Mouse (Mus musculus): ENCODE results near the gene Gpatch2.

Gpatch2 gene

DNA sequence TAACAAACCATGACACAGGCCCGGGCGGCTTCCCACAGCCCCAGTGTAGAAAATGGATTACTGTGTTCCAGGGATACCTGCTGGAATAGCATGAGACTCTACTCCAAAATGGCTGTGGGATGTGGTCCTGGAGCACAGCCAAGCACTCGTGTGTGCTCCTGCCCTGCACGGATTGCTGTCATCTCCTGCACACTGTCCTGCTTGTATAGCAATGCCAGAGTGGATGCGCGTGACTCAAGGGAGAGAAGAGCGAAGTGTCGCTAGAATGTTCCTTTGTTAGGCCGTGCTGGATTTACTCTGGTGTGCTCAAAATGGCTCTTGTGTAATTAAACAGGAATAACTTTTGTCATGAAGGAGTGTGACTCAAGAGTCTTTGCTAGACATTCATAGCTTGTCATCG lies 87.9 kb downstream of the Gpatch2 start:
- no peak for DNase-seq (ENCODE audit: low spot score)

DNA sequence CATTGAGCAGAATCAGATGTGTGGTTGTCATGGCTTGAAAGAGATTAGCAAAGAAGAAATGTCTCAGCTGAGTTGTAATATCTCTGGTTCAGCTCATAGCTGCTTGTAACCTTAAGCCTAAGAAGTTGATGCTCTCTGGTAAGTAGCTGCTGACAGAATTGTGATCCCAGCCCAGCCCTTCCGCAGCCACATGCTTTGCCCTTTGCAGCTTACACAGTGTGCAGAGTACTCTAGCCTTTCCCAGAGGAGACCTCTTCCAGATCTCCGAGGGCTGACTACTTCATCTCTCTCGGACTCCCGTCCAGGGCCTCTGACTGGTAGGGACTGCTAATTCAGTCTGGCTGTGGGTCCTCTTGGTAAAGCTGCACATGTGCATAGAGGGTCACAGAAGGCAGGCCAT lies 92.0 kb downstream of the Gpatch2 start:
- DNase-seq (ENCODE audit: low spot score), result no peak

DNA sequence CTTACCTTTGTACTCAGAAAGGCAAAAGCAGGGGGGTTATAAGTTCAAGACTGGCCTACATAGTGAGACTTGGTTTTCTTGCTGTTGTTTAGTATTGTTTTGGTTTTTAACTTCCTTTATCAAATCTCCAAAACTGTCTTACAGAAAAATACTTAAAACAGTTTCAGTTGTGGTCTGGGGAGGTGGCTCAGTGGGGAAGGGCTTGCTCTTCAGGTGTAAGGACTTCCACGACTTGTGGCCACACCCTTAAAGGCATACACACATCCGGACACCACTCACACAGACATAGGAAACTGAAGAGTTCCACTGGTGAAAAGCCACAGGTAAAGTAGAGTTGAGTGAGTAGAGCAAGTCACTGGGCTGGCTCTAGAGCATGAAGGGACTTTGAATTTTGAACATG lies 93.2 kb downstream of the Gpatch2 start:
- no peak for DNase-seq (ENCODE audit: low spot score)

DNA sequence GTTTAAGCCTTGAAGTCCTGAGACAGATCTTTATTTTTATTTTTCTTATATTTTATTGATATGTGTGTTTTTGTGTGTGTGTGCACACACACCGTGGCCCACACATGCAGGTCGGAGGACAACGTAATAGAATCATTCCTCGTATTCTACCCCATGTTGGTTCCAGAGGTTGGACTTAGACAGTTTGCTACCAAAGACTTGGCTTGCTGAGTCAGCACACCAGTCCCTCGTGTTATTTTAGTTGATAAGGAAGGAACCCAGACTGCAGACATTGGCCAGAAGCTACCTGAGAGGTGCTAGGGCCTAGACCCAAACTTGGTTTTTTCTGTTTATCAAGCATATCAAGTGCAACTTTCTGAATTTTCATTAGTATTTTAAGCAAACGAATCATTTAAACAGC lies 95.8 kb downstream of the Gpatch2 start:
- DNase-seq (ENCODE audit: low spot score), result no peak

DNA sequence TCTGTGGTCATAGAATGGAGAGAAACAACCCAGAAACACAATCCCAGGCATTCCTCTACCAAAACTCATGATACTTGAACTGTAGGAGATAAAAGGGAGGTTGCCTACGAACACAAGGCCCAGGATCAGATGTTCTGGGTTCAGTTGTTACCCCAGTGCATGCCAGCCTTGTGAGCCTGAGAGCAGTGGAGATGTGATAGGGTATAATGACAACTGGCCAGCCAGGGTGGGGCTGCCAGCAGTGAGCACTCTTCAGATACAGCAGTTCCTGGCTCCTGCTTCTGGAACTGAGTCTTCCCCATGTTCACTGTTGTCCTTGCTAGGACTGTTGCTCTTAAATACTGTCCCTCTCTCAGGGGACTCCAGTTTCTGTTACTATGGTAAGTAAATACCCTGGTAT lies 98.0 kb downstream of the Gpatch2 start:
- DNase-seq (ENCODE audit: low spot score), result no peak

DNA sequence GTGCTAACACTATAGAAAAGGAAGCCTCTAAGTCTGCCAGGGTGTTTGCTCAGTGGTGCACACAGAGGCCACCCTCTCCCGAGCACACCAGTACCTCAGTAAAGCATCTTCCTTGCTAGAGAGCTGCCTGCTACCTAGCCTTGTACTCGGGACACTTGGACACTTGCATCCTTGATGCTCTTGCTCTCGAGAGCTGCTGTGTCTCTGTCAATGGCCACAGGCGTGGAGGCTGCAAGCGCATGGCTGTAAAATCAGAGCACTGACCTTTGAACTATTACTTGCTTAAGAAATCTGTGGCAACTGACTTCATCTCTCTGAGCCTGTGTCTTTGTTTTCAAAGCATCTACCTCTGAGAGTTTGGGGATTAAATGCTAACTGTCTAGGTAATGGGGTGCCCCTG lies 98.5 kb downstream of the Gpatch2 start:
- no peak for DNase-seq (ENCODE audit: low spot score)

DNA sequence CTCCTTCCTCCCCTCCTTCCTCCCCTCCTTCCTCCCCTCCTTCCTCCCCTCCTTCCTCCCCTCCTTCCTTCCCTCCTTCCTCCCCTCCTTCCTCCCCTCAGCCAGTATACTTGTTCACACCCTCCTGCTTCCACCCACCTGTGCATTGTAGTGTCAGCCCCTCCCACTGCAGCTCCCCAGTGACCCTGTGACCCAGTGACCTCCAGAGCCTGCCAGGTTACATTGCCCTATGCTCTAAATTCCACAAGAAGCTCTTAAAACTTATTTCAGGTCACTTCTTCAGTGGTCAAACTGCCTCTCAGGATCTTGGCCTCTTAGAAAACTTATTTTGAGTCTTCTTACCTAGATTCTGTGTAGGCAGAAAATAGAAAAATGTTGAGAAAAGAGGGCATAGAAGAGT lies 99.2 kb downstream of the Gpatch2 start:
- no peak for DNase-seq (ENCODE audit: low spot score)

DNA sequence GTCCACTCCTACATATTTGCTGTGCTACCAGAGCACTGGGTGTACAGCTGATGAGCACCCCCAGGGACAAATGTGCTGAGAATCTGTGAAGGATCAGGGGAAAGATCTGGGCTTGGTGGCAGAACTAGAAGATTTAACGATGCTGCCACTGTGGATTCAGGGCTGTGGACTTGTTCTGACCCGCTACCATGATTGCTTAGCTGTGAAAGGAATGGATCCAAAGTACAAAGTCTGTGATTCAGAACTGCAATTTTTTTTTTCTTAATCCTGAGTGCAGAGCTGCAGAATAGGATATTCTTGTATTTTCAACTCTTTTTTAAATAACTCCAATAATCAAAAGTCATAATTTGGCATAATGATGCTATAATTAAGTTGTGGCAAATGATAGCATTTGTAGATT lies 100.5 kb downstream of the Gpatch2 start:
- DNase-seq (ENCODE audit: low spot score), result no peak

DNA sequence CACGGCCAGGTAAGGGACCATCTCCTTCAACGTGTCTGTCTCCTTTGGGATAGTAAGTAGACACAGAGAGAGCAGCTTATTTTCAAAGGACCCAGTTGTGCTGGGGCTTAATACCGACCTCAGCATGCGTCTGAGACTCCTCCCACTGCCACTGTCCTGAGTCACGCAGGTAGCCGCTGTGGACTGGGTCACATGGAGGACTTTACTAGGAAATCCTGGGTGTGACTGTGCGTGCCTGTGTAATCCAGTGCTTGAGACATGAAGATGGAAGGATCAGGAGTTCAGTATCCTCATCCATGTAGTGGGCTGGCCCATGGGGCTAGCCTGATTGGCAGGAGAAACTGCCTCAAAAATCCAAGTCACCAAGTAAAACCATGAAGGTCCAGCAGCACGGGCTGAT lies 101.2 kb downstream of the Gpatch2 start:
- no peak for DNase-seq (ENCODE audit: low spot score)

DNA sequence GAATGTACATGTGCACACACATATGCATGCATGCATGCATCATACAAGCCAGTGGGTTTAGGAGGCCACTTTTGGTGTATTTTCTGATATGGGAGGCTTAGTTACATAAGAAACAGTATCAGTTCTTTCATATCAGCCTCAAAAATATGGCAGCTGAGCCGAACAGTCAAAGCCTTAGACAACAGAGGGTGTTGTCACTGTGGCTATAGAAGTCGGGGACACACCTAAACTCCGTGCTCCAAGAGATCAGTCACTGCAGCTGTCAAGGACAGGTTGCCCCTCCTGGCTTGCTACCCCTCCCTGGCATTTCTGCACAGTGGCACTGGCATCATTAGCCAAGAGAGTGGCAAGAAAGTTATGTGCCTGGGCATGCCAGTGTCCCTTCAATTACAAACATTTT lies 106.5 kb downstream of the Gpatch2 start:
- DNase-seq (ENCODE audit: low spot score), result no peak

DNA sequence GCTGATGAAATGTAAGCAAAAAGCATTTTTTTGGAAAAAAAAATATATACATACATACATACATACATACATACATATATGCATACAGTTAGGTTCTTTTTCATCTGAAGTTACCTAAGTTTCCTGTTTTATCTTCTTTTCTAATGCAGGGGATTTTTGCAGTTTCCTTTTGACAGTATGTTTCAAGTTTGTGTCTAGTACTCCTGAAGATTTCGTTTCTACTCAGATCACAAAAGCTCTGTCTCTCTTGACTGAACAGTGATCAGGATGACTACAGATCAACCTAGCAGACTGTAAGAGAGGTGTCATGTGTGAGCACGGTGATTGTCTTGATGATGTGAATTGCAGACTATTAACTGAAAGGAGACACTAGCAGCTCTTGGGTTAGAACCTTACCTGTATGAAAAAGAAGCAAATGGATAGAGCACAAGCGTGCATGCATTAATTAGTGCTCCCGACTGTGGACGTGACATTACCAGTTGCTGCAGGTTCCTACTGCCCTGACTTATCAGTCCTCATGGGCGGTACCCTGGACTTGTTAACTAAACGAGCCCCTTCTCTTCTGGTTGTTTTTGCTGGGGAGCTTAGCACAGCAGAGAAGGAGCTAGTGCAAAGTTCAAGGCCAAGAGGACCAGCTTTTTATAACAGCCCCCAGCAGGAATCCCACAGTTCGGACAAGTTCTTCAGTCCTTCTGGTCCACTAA lies 107.3 kb downstream of the Gpatch2 start:
- no peak for DNase-seq (ENCODE audit: low spot score)

DNA sequence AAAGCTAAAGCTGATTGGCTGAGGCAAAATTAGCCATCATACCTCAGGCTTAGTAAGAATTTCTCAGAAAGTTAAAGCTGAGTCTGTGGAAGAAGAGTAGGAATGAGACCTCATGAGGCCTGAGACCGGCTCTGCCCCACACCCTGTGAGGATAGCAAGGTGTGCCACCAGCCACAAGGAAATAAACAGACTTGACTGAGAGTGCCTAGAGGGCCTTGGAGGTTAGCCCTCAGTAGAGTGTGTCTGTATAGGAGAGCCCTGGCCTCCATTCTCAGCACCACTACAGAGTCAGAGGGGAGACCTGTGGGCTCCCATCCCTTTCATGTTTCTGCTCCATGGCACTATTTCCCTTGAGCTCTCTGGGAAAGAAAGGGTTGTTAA lies 107.9 kb downstream of the Gpatch2 start:
- DNase-seq (ENCODE audit: low spot score), result no peak

DNA sequence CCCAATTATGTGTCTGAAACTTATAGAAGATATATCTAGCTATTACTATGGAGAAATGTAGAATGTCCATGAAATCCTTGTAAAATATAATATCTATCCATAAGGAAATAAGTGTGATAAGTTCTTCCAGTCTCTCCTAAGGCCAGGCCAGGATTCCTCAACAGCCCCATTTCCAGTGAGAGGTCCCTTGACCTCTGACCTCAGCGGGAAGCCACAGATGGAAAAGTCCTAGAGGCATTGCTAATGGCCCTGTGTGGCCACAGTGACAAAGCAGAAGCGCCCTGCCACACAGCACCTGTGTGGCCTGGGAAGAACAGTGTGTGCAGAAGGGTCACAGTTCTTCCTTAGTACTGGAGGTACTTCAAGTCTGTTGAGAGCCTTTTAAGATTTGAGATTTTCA lies 127.2 kb downstream of the Gpatch2 start:
- DNase-seq (ENCODE audit: low spot score), result no peak

DNA sequence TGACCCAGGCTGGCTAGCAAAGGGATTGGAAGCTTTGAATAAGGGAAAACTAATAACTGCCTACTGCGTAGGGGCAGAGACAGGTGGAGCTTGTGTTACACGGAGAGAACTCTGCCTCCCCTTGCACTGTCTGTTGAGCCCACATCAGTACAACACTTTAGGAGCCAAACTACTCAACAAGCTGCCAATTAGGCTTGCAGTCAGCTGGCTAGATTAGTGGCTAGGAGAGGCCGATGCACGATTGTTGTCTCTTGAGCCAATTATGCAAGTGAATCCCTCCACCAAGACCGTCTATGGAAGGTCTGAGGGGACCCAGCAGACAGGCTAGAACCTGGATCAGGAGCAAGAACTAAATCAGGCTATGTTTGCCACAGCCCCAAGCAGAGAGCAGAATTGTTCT lies 129.8 kb downstream of the Gpatch2 start:
- no peak for DNase-seq (ENCODE audit: low spot score)

DNA sequence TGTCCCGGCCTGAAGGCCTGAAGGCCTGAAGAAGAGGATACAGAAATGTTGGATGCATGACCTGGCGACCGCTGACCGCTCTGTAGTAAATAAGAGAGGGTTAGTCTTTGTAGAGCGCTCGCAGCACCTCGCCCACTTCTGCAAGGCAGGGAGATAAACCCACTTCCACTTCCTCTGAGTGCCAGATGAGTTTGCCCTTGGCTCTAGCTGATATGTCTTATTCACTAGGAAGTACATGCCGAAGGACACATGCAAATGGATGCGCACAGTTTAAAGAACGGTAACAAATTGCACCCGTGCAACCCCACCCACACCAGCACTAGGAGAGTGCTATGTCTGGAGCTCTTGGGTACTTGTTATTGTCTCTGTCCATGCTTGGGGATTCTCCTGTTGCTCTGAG lies 131.6 kb downstream of the Gpatch2 start:
- DNase-seq (ENCODE audit: low spot score), result no peak

DNA sequence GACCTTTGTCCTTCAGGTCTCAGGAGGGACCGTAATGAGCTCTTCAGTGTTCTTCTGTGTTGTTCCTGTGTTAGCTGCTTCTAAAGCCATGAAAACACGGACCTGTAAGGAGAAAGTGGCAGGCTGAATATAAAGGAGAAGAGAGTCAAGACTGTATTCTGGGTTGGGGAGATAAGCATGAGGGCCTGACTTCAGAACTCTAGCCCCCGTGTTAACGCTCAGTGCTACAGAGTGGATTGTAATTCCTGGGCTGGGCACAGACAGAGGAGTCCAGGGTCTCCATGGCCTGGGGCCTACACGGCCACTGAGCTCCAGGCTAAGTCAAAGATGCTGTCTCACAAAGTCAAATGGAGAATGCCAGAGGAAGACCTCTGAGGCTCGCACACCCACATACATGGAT lies 132.3 kb downstream of the Gpatch2 start:
- DNase-seq (ENCODE audit: low spot score), result no peak

DNA sequence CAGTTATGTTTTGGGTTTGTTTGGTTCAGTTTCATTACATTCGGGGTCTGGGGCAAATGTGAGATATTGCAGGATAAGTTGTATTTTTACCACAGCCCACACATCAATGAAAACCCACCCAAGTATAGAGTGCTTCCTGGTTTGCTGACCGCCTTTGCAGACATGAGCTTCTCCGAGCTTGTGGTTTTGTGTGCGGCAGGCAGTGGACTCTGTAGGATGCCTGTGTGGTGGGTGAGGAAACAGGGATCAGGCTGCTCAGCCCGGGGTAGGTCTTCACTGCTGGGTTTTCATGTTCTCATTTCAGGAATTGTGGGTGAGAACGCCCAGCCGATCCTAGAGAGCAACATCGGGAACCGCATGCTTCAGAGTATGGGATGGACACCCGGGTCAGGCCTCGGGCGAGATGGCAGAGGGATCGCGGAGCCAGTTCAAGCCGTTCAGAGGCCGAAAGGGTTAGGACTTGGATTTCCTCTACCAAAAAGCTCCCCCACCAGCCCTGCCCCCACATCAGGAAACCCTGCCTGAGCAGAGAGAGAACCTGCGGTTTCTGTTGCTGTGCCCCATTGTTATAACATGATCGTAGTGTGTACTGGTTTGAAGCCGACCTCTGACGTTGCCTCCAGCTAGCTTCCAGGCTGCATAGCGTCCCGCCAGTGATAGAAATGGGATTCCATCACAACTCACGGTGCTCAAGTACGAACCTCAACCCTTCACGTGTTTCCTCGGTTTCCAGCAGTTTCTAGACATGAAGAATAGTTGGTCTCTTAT lies 132.9 kb downstream of the Gpatch2 start:
- no peak for DNase-seq (ENCODE audit: low spot score)

DNA sequence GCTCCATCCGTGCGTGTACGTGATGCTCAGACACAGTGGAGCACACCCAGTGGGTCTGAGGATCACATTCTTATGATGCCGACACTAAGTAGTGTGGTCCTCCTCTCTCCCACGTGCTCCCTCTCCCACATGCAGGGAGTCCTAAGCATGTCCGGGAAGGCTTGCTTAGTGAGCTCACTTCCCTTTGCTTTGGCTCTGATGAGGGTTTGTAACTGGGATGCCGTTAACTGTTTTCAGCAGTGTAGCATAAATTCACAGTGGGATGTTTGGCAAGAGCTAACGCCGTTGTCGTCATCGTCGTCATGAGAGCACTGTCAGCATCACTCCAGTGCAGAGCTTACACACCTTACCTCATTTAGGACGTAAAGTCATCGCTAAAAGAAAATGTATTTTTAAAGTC lies 133.6 kb downstream of the Gpatch2 start:
- no peak for DNase-seq (ENCODE audit: low spot score)

DNA sequence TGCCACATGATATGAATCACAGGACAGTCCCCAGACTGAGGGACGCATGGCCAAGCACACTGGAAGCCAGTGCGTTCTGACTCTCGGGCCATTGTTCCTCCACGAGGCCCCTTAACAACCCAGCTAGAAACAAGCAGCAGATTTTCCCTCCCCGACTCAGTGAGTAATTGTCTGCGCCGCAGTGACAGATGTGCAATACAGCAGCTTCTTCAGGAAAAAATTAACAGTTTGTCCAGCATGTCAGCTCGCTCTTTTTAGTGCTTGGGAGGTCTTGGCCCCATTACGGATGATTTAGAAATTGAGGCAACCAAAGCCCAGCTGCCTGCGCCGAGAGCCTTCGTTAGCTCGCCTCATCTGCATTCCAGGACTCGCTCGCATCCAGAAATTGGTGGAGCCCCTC lies 140.9 kb downstream of the Gpatch2 start:
- no peak for DNase-seq (ENCODE audit: low spot score)

DNA sequence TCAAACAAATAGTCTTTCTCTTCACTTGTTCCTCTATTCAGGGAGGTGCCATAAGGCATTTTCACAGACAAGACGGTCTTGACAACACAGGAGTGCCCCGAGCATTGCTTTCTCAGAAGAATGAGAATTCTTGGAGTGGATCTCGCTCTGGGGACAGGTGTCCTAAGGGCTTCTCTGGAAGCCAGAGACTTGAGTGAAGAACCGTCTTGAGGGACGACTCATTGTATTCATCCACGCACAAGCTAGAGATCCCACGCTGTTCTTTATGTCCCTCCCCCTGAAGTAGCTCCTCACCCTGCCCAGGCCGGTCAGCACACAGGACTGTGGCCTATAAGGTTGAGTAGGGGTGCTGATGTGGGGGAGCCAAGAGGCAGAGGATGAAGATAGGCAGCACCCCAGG lies 141.6 kb downstream of the Gpatch2 start:
- no peak for DNase-seq (ENCODE audit: low spot score)

DNA sequence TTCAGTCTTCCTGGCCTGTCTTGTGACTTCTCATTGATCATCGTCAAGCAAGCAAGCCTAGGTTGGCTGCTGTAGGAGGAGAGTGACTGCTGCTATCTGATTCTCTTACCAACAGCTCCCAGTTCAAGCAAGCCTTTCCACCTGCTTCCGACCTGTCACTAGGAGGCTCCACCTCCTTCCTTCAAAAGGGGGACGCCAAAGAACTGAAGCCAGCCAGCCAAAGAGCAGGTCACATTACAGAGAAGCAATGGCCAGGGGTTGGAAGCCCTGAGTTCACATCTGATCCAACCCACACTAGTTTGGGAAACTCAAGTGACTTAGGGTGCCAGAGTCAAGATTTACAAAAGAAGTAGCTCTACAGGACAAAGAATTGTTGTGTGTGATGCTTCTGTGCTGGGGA lies 144.9 kb downstream of the Gpatch2 start:
- DNase-seq (ENCODE audit: low spot score), result no peak

DNA sequence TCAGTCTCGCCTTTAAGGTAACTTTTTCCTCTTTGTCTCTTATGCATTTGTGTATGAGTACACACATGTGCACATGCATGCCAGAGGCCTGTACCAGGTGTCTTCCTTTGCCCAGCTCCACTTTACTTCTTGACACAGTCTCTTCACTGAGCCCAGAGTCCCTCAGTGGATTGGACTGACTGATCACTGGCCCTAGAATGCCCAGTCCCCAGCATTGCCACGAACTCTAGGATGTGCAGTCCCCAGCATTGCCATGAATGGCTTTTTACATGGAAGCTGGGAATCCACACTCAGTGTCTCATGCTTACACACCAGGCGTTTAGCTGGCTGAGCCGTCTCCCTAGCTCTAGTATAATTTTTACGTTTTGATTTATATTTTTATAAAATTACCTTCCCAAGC lies 147.2 kb downstream of the Gpatch2 start:
- DNase-seq (ENCODE audit: low spot score), result no peak

DNA sequence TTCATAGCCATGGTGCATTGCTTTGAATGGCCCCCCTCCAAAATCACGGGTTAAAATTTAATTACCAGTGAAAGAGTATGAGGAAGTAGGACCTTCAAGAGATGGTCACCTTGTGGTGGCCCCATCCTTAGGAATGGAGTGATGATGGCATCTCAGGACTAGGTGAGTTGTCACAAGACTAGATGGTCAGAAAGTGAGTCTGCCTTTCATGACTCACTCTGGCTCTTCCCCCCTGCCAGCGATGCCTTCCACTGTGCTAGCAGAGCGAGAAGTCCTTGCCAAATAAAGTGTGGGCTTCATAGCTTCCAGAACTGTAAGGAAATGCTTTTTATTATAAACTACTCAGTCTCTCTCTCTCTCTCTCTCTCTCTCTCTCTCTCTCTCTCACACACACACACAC lies 150.1 kb downstream of the Gpatch2 start:
- no peak for DNase-seq (ENCODE audit: low spot score)

DNA sequence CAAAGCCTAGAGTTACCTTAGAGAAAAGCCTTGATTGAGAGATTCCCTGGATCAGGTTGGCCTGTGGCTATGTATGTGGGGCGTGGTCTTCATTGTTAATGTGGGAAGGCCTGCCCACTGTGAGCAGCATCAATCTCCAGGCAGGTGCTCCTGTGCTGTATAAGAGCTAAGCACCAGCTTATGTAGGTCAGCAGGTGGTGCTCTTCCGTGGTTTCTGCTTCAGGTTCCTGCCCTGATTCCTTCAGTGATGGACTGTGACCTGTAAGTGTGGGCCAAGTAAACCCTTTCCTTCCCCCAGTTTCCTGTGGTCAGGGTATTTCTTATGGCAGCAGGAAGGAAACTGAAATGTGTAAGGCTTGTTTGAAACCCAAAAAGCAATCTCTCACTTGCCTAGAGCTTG lies 151.5 kb downstream of the Gpatch2 start:
- DNase-seq (ENCODE audit: low spot score), result no peak
